Mouse (Mus musculus) hindbrain, embryonic 14.5 days (tissue): Measurements from ENCODE around the gene Mpo. TPM values are rescaled to one million over a fixed set of nuclear protein-coding genes. Genes with fewer than 3 reads are reported as not detected.

Experiments used
- ATAC-seq: fragments of 200-750 bp; cut with Nextera tagmentation; 2 replicates; pipeline ENCODE4 v1.8.0; 2017; ENCODE audit warnings: moderate number of reproducible peaks, mild to moderate bottlenecking, moderate TSS enrichment, moderate library complexity; ENCODE audit not compliant: low FRiP score
- DNase-seq: peaks from one replicate; pipeline ENCODE4 v3.0.0-alpha.2; 2015; ENCODE audit warnings: low spot score
- H3K27ac ChIP-seq: fragments of 300-500 bp; sonication (generic); 2 replicates; pipeline ENCODE4 v1.5.1; 2014; ENCODE audit warnings: mild to moderate bottlenecking, moderate library complexity
- H3K27me3 ChIP-seq: fragments of 300-500 bp; sonication (generic); 2 replicates; pipeline ENCODE4 v1.6.1; 2014; ENCODE audit warnings: mild to moderate bottlenecking, low read length, mixed read lengths; ENCODE audit not compliant: control insufficient read depth, insufficient read depth
- H3K36me3 ChIP-seq: fragments of 300-500 bp; sonication (generic); replicated peaks from 2 replicates; pipeline ENCODE4 v1.6.1; 2014; ENCODE audit not compliant: control insufficient read depth, insufficient read depth
- H3K4me1 ChIP-seq: fragments of 300-500 bp; sonication (generic); replicated peaks from 2 replicates; pipeline ENCODE4 v1.6.1; 2014; ENCODE audit warnings: antibody characterized with exemption, low read length, mixed read lengths; ENCODE audit not compliant: control insufficient read depth, insufficient read depth
- H3K4me2 ChIP-seq: fragments of 300-500 bp; sonication (generic); replicated peaks from 2 replicates; pipeline ENCODE4 v1.6.1; 2014; ENCODE audit warnings: mild to moderate bottlenecking, moderate library complexity
- H3K4me3 ChIP-seq: fragments of 300-500 bp; sonication (generic); replicated peaks from 2 replicates; pipeline ENCODE4 v1.5.1; 2014; ENCODE audit warnings: mild to moderate bottlenecking, low read length
- H3K9ac ChIP-seq: fragments of 300-500 bp; sonication (generic); 2 replicates; pipeline ENCODE4 v1.6.1; 2014
- H3K9me3 ChIP-seq: fragments of 300-500 bp; sonication (generic); 2 replicates; pipeline ENCODE4 v1.6.1; 2016; ENCODE audit warnings: low read length; ENCODE audit not compliant: control insufficient read depth
- WGBS: fragments of 180-500 bp; shearing (Covaris S2); extraction: QIAGEN DNeasy Blood & Tissue Kit; methylation state at CpG from one replicate; pipeline ENCODE4 v1.1.7; 2014; 5-methylcytosine and 5-hydroxymethylcytosine counted together
- polyA plus RNA-seq: library from polyadenylated mRNA; unstranded; fragments of >200 nt; fragmentation: Nextera tagmentation; extraction: Ambion mirVana; gene quantifications from 2 replicates; pipeline ENCODE4 v1.2.1, GENCODE M21; 2014

The Mpo gene
- polyA plus RNA-seq, 1 experiment from 2014 or later: 0.88 TPM

DNA sequence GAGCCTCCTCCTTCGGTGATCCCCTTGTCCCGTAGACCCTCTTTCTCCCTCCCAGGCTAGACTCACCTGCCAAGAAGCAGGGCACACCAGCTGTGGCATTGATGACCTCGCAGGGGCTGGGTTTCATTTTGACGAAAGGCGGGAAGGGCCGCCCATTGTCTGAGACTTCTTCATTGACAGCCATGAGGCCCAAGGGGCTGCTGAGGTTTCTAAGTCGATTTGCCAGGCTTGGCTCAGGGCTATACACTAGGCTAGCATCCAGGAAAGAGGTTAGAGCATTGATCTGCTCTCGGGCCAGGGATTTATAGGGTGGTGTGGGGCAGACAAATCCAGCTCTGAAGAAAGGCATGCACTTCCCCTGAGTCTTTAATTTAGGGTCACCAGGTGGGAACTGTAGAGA lies 21.4 kb downstream of the Mpo start:
- H3K4me2 ChIP-seq: no peak overlapping the region
- ATAC-seq: no peak
- H3K4me1 ChIP-seq: peaks cover 9% of the 10 kb centered on the region
- no peak overlapping the region for H3K4me3 ChIP-seq
- H3K27me3 ChIP-seq: no peaks in the 10 kb centered on the region
- no peak for DNase-seq
- H3K9me3 ChIP-seq: no peaks in the 10 kb centered on the region
- 53% methylated on average over 8 of the region's 8 CpGs for WGBS
- H3K27ac ChIP-seq: no peak overlapping the region
- H3K36me3 ChIP-seq: no peaks in the 10 kb centered on the region
- no peak overlapping the region for H3K9ac ChIP-seq

DNA sequence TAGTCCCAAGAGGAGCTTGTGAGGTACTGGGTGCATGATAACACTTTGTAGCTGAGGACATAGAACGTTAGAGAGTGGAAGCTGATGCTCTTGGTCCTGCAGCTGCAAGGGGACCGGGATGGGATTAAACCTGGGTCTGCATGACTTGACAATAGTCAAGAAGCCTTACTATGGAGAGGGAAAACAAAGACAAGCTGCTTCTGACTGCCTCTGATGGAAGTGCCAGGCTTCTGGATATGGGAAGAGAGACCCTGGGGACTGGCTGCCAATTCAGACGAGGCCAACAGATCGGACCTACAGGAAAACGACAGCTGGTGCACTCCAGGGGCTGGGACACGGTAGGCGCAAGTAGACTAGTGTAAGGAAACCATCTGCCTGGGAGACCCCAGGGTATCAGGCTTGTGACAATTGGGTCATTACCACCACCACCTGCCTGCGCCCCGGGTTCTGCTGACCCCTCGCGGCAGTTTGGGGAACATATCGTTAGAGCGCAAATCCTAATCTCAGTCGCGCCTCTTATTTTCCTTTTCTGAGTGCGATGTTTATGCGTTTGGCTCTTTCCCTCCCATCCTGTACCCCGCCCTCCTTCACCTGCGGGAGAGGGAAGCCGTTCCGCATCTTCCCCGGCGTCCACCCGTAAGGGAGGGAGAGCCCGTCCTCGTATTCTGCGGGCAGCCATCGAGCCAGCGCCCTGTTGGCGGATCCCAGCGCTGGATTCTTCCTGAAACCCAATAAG lies 23.5 kb downstream of the Mpo start:
- 3% methylated on average over 31 of the region's 31 CpGs for WGBS
- Histone ChIP-seq H3K4me3 (peak overlapping the region; percentile 36), H3K27ac (peak overlapping the region; percentile 21; the same call in 1 of the 2 replicates), H3K36me3 (no peaks in the 10 kb centered on the region), H3K9ac (peak overlapping the region; percentile 63), H3K4me2 (peak overlapping the region; percentile 78), H3K27me3 (no peaks in the 10 kb centered on the region), H3K9me3 (no peaks in the 10 kb centered on the region), H3K4me1 (peaks cover 9% of the 10 kb centered on the region)
- ATAC-seq (peak; percentile 83), DNase-seq (peak; percentile 79)

DNA sequence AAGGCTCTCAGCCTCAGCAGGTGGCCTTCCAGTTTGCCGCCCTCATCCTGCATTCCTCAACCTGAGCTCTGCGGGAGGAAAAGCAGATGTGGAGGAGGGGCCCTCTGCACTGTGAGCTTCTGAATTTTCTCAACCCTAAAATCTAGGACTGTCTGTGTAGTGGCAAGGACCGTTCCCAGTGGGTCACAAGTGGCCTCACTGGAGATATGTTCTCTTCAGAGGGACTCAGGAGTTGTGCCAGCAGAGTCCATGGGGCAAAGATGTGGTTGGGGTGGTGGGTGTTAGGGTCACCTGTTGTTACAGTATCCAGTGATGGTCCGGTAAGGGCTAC lies 24.0 kb downstream of the Mpo start:
- 32% methylated on average over 4 of the region's 4 CpGs for WGBS
- Histone ChIP-seq H3K4me1 (peaks cover 9% of the 10 kb centered on the region), H3K4me2 (peak overlapping the region; percentile 78), H3K36me3 (no peaks in the 10 kb centered on the region), H3K9ac (peak overlapping the region; percentile 63), H3K27ac (no peak overlapping the region; the same call in 1 of the 2 replicates), H3K4me3 (peak overlapping the region; percentile 36), H3K9me3 (no peaks in the 10 kb centered on the region), H3K27me3 (no peaks in the 10 kb centered on the region)
- no peak; the same call in 1 of the 2 replicates for ATAC-seq
- no peak for DNase-seq

DNA sequence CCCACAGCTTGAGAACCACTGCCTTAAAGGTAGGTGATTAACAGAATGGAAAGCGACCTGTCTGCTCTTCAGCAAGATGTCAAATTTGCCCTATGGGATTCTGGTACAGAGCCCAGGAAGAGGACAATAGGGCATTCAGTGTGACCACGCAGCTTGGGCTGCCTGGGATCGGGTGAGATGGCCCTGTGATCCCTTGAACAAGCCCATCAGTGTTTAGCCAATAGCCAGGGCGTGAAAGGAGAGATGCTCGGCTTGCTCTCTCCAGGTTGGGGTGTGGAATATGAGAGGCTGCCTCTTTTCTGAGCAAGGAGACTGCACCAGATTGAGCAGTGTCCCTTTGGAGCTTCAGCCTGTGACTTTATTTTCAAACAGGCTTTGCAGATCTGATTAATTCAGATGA lies 28.1 kb downstream of the Mpo start:
- no peak overlapping the region for H3K9ac ChIP-seq
- H3K36me3 ChIP-seq: no peaks in the 10 kb centered on the region
- no peaks in the 10 kb centered on the region for H3K9me3 ChIP-seq
- no peak overlapping the region for H3K4me2 ChIP-seq
- H3K27me3 ChIP-seq: no peaks in the 10 kb centered on the region
- 49% methylated on average over 5 of the region's 5 CpGs for WGBS
- peaks cover 9% of the 10 kb centered on the region for H3K4me1 ChIP-seq
- H3K4me3 ChIP-seq: no peak overlapping the region
- ATAC-seq (no peak), DNase-seq (no peak)
- H3K27ac ChIP-seq: no peak overlapping the region

DNA sequence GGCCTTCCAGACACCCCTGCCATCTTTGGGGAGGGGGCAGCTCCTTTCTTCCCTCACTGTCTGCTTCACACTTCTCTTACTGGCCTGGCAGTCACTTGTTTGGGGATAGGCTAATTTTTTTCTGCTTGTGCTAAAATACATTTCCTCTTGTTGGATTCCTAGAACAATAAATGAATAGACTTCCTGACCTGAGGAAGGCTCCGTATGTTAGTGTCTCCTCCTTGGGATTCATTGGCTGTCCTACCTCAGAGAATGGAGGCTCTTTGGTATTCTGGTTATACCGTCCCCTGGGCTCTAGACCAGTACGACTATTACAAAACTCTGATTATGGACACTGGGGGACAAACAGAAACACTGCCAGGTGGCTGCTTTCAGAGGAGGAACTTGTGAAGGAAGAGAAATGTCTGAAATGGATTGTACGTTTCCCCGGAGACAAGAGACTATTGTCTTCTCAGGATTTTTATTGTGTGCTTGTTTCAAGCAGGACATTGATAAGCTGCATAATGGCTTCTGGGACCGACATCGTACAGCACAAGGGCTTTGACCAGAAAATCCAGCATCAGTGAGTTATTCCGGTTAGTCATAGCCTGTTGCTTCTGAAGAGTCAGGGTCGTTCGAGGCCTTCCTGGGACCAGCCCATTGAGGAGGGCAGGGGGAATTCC lies 35.0 kb downstream of the Mpo start, which contains the start of gene Lpo:
TSS of gene Lpo (minus strand) at position 51 of the 662 bp plus-strand sequence.
- Histone ChIP-seq H3K36me3 (no peaks in the 10 kb centered on the region), H3K4me1 (0 out of 2 replicates have a peak, but pooled peaks cover 3% of the 10 kb centered on the region), H3K4me2 (no peak within 1 kb of the TSS), H3K9ac (no peak within 1 kb of the TSS), H3K27me3 (no peaks in the 10 kb centered on the region), H3K4me3 (no peak within 1 kb of the TSS), H3K9me3 (no peaks in the 10 kb centered on the region), H3K27ac (no peak within 1 kb of the TSS)
- WGBS: 16% methylated on average over 10 of the region's 10 CpGs
- ATAC-seq (no peak), DNase-seq (no peak)

DNA sequence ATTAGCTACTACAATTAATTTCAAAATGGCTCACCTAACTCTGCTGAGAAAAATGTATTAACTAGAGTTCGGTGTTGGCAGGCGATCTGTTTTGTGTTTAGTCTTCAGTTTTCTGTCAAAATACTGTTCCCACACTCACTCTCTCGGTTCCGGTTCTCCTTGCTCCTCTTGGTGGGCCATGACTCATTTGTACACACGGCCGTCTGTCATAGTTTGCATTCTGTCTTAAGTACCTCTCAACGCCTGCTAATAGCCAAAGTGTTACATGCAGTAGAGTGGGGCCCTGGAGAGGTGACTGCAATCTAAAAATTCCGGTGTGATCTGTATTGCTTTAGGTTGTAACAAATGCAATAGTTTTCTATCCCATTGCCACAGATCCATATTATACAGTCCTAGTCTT lies 47.3 kb downstream of the Mpo start:
- H3K27me3 ChIP-seq: no peaks in the 10 kb centered on the region
- no peaks in the 10 kb centered on the region for H3K36me3 ChIP-seq
- DNase-seq (no peak), ATAC-seq (no peak)
- 94% methylated on average over 8 of the region's 8 CpGs for WGBS
- no peak overlapping the region for H3K4me2 ChIP-seq
- H3K4me1 ChIP-seq: no peaks in the 10 kb centered on the region
- no peak overlapping the region for H3K27ac ChIP-seq
- no peak overlapping the region for H3K4me3 ChIP-seq
- no peaks in the 10 kb centered on the region for H3K9me3 ChIP-seq
- no peak overlapping the region for H3K9ac ChIP-seq

DNA sequence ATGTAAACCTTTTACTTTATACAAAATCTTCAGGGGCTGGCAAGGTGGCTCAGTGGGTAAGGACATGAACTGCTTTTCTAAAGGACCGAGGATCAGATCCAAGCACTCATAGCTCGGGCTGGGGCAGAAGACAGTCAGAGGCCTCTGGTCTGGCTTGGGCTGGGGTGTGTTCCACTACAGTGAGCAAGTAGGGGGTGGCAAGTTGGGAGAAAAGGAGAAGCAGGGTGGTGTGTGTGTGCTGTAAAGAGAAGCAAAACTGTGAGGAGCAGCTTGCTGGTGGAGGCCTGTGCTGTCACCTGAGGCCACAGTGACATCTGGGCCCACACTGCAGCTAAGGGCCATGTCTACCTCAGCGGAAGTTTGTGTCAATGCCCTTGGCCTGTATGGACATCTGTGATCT lies 48.1 kb downstream of the Mpo start:
- Histone ChIP-seq H3K4me3 (no peak overlapping the region), H3K36me3 (no peaks in the 10 kb centered on the region), H3K4me1 (no peaks in the 10 kb centered on the region), H3K9ac (no peak overlapping the region), H3K4me2 (no peak overlapping the region), H3K27ac (no peak overlapping the region), H3K27me3 (no peaks in the 10 kb centered on the region), H3K9me3 (no peaks in the 10 kb centered on the region)
- ATAC-seq: no peak
- DNase-seq: no peak
- WGBS: 89% methylated on average over 3 of the region's 3 CpGs

DNA sequence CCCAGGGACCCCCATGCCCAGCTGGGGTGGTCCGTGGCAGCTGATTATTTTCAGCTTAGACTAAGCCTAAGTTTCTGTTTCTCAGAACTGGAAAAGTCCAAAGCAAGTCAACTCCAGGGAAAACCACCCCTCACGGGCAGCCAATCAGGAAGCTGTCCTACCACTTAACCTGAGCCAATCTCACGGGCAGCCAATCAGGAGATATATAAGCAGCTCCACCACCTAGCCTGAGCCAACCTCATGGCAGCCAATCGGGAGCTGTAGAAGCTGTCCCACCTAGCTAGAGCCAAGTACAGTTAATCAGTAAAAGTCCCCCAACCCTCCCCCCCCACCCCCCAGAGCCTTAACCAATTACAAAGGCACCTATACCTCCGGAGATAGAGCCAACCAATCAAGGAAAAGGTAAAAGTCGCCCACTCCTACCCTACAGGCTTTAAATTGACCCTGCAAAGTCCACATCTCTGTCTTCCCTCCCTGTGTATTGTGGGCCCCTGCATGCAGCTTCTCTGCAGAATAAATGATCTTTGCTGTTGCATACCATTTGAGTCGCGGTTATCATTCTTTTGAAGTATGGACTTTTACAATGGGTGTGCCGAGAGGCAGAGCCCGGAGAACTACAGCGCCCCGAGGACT lies 53.7 kb downstream of the Mpo start:
- no peaks in the 10 kb centered on the region for H3K27me3 ChIP-seq
- H3K4me2 ChIP-seq: no peak overlapping the region
- H3K9me3 ChIP-seq: no peaks in the 10 kb centered on the region
- H3K4me1 ChIP-seq: no peaks in the 10 kb centered on the region
- no peak for DNase-seq
- no peak overlapping the region for H3K9ac ChIP-seq
- no peak for ATAC-seq
- H3K27ac ChIP-seq: no peak overlapping the region
- H3K36me3 ChIP-seq: no peaks in the 10 kb centered on the region
- 82% methylated on average over 12 of the region's 12 CpGs for WGBS
- H3K4me3 ChIP-seq: no peak overlapping the region

DNA sequence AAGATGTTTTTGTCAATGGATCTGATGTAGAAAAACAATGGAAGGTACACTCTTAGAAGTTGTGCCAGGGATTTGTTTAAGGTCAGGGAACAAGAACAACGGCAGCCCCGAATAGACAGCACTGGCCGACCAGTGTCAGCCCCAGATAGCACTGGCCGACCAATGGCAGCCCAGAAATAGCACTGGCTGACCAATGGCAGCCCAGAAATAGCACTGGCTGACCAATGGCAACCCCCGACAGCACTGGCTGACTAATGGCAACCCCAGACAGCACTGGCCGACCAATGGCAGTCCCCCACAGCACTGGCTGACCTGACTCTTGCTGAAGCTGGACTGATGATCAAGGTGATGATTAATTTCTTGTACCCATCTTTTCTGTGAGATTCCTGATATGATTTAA lies 54.5 kb downstream of the Mpo start:
- no peaks in the 10 kb centered on the region for H3K36me3 ChIP-seq
- WGBS: 53% methylated on average over 6 of the region's 6 CpGs
- H3K4me3 ChIP-seq: no peak overlapping the region
- ATAC-seq (no peak), DNase-seq (no peak)
- H3K4me2 ChIP-seq: no peak overlapping the region
- H3K27ac ChIP-seq: no peak overlapping the region
- H3K4me1 ChIP-seq: no peaks in the 10 kb centered on the region
- no peaks in the 10 kb centered on the region for H3K27me3 ChIP-seq
- no peak overlapping the region for H3K9ac ChIP-seq
- no peaks in the 10 kb centered on the region for H3K9me3 ChIP-seq
